8 mouse cellular contexts compared by ENCODE assay signal in the genomic region with DNA sequence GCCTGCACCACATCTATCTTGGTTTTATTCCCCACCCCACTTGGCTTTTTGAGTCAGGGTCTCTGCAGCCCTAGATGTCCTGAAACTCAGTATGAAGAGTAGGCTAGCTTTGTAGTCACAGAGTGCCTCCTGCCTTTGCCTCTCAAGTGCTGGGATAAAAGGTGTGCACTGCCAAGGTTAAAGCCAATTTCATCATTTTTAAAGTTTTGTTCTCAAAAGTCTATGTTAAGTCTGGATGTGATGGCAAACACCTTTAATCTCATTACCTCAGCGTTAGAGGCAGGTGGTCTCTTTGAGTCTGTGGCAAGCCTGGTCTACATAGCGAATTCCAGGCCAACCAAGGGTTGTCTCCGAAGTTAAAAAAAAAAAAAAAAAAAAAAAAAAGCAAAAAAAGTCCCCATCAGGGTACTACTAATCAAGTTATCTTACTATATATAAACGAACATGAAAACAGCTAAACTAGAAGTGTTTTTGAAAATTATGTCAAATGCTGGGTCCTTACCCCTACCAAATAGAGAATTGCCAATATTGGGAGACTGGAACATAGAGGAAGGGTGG. TPM values are rescaled to one million over a fixed set of nuclear protein-coding genes. Genes with fewer than 3 reads are reported as not detected.
DNase-seq lines count a peak whose midpoint lies in the region; ATAC-seq and TF ChIP-seq lines count a peak whose summit lies in the region.

No protein-coding gene starts in this region.

- no peak for TF ChIP-seq CTCF in kidney, adult 2 months (conservative IDR thresholded peaks at IDR 0.05; ENCODE audit: insufficient read depth, insufficient read length, low read depth, low read length)
- no peak for TF ChIP-seq CTCF in bone marrow, adult 2 months (IDR thresholded peaks at IDR 0.05; ENCODE audit: control insufficient read depth, insufficient read depth, low read length)

- no peak overlapping the region for H3K27ac ChIP-seq in kidney, adult 2 months (ENCODE audit: insufficient read depth, low read depth, low read length)
- no peak overlapping the region for H3K27ac ChIP-seq in bone marrow, adult 2 months (ENCODE audit: control insufficient read depth, insufficient read depth, low read depth, low read length, poor library complexity)
- no peak overlapping the region for H3K27ac ChIP-seq in hindbrain, embryonic 13.5 days
- H3K27ac ChIP-seq in midbrain, embryonic 13.5 days: peak overlapping the region; percentile 93; the same call in 1 of the 2 replicates

- peak overlapping the region; percentile 83 for H3K4me2 ChIP-seq in hindbrain, embryonic 13.5 days
- peak overlapping the region; percentile 75 for H3K4me2 ChIP-seq in midbrain, embryonic 13.5 days (replicated peaks)

- peak overlapping the region; percentile 99; the same call in 1 of the 2 replicates for H3K4me3 ChIP-seq in kidney, adult 2 months (ENCODE audit: insufficient read depth, low read depth, low read length)
- peak overlapping the region; percentile 98 for H3K4me3 ChIP-seq in bone marrow, adult 2 months (replicated peaks; ENCODE audit: control insufficient read depth, low read depth, low read length)
- H3K4me3 ChIP-seq in hindbrain, embryonic 13.5 days: peak overlapping the region; percentile 85
- peak overlapping the region; percentile 59 for H3K4me3 ChIP-seq in midbrain, embryonic 13.5 days (replicated peaks)

- H3K4me1 ChIP-seq in kidney, adult 2 months (ENCODE audit: control insufficient read depth, insufficient read depth, low read length): peaks cover 10% of the 10 kb centered on the region
- peaks cover 3% of the 10 kb centered on the region for H3K4me1 ChIP-seq in bone marrow, adult 2 months (ENCODE audit: control insufficient read depth, insufficient read depth, low read length)
- H3K4me1 ChIP-seq in hindbrain, embryonic 13.5 days (replicated peaks): peaks cover 21% of the 10 kb centered on the region
- peaks cover 21% of the 10 kb centered on the region for H3K4me1 ChIP-seq in midbrain, embryonic 13.5 days (replicated peaks)

- ATAC-seq in hindbrain, embryonic 13.5 days (ENCODE audit: low FRiP score): no peak
- no peak for ATAC-seq in midbrain, embryonic 13.5 days

- DNase-seq in kidney, adult 2 months: no peak
- no peak for DNase-seq in kidney, adult 18-20 months
- DNase-seq in layer of hippocampus, adult 18-20 months (ENCODE audit: low spot score in 2 of 2): no peak
- no peak for DNase-seq in natural killer cell, adult 2 months (ENCODE audit: low spot score in 2 of 2)
- no peak for DNase-seq in gastrocnemius, adult 18-20 months (ENCODE audit: low spot score)

- H3K9me3 ChIP-seq in hindbrain, embryonic 13.5 days: no peaks in the 10 kb centered on the region
- no peaks in the 10 kb centered on the region for H3K9me3 ChIP-seq in midbrain, embryonic 13.5 days

- H3K36me3 ChIP-seq in kidney, adult 2 months (ENCODE audit: control insufficient read depth, insufficient read depth, low read length): no peaks in the 10 kb centered on the region
- H3K36me3 ChIP-seq in hindbrain, embryonic 13.5 days: no peaks in the 10 kb centered on the region
- H3K36me3 ChIP-seq in midbrain, embryonic 13.5 days: no peaks in the 10 kb centered on the region; the same call in 1 of the 2 replicates

- whole genome bisulfite sequencing in kidney, adult 2 months: 36% methylated on average over 4 of the region's 4 CpGs
- WGBS in bone marrow, adult 2 months: 43% methylated on average over 4 of the region's 4 CpGs
- 57% methylated on average over 4 of the region's 4 CpGs for WGBS in hindbrain, embryonic 13.5 days
- 67% methylated on average over 4 of the region's 4 CpGs for WGBS in midbrain, embryonic 13.5 days

- H3K9ac ChIP-seq in hindbrain, embryonic 13.5 days: peak overlapping the region; percentile 91
- peak overlapping the region; percentile 79 for H3K9ac ChIP-seq in midbrain, embryonic 13.5 days (replicated peaks)

- no peaks in the 10 kb centered on the region for H3K27me3 ChIP-seq in kidney, adult 2 months (replicated peaks; ENCODE audit: control insufficient read depth, insufficient read depth, low read length)
- H3K27me3 ChIP-seq in hindbrain, embryonic 13.5 days: no peaks in the 10 kb centered on the region
- H3K27me3 ChIP-seq in midbrain, embryonic 13.5 days: no peaks in the 10 kb centered on the region

- no peak for TF ChIP-seq POLR2A in kidney, adult 2 months (IDR thresholded peaks at IDR 0.05; ENCODE audit: low read depth, low read length)
- no peak for TF ChIP-seq POLR2A in bone marrow, adult 2 months (IDR thresholded peaks at IDR 0.05; ENCODE audit: borderline replicate concordance, control insufficient read depth, low read depth, low read length)

RNA-seq across cellular contexts. Expression of gene Nup98, which starts 1.1 kb away (rescaled TPM):
- 13.0 and 13.3 TPM in 2 replicates for polyA plus RNA-seq in kidney, adult 2 months (2012; rRNA removed)
- polyA plus RNA-seq in bone marrow, adult 2 months (2011; ENCODE audit: insufficient read depth, insufficient read length, low replicate concordance, missing spikeins): 10.4 and 18.9 TPM in 2 replicates
- 23.4 and 25.0 TPM in 2 replicates for polyA plus RNA-seq in hindbrain, embryonic 13.5 days (2015; fragmentation: Nextera tagmentation; extraction: Ambion mirVana)
- 27.2 and 27.4 TPM in 2 replicates for polyA plus RNA-seq in midbrain, embryonic 13.5 days (2015; fragmentation: Nextera tagmentation; extraction: Ambion mirVana)
- total RNA-seq in layer of hippocampus, adult 18-20 months (2021): 10 to 100 TPM; 41.3 to 43.9 TPM
- 10 to 100 TPM; 24.0 to 29.8 TPM for total RNA-seq in gastrocnemius, adult 18-20 months (2021)

RNA-seq across cellular contexts. Expression of gene Pgap2, which starts 1.1 kb away (rescaled TPM):
- 50.8 and 65.9 TPM in 2 replicates for polyA plus RNA-seq in kidney, adult 2 months (2012; rRNA removed)
- 6.9 and 24.4 TPM in 2 replicates for polyA plus RNA-seq in bone marrow, adult 2 months (2011; ENCODE audit: insufficient read depth, insufficient read length, low replicate concordance, missing spikeins)
- polyA plus RNA-seq in hindbrain, embryonic 13.5 days (2015; fragmentation: Nextera tagmentation; extraction: Ambion mirVana): 48.0 and 53.0 TPM in 2 replicates
- polyA plus RNA-seq in midbrain, embryonic 13.5 days (2015; fragmentation: Nextera tagmentation; extraction: Ambion mirVana): 50.1 and 51.6 TPM in 2 replicates
- total RNA-seq in layer of hippocampus, adult 18-20 months (2021): 10 to 100 TPM; 27.8 to 29.5 TPM
- 10 to 100 TPM; 25.0 to 26.6 TPM for total RNA-seq in gastrocnemius, adult 18-20 months (2021)

RNA-seq across cellular contexts. Expression of gene Rhog, which starts 47.0 kb away (rescaled TPM):
- 39.2 and 52.3 TPM in 2 replicates for polyA plus RNA-seq in kidney, adult 2 months (2012; rRNA removed)
- 89.0 and 95.2 TPM in 2 replicates for polyA plus RNA-seq in bone marrow, adult 2 months (2011; ENCODE audit: insufficient read depth, insufficient read length, low replicate concordance, missing spikeins)
- polyA plus RNA-seq in hindbrain, embryonic 13.5 days (2015; fragmentation: Nextera tagmentation; extraction: Ambion mirVana): 19.1 and 21.0 TPM in 2 replicates
- 14.4 and 17.6 TPM in 2 replicates for polyA plus RNA-seq in midbrain, embryonic 13.5 days (2015; fragmentation: Nextera tagmentation; extraction: Ambion mirVana)
- total RNA-seq in layer of hippocampus, adult 18-20 months (2021): 10 to 100 TPM; 27.8 to 32.9 TPM
- total RNA-seq in gastrocnemius, adult 18-20 months (2021): 10 to 100 TPM; 13.8 to 17.4 TPM

RNA-seq across cellular contexts. Expression of gene Stim1, which starts 58.7 kb away (rescaled TPM):
- 33.6 and 37.0 TPM in 2 replicates for polyA plus RNA-seq in kidney, adult 2 months (2012; rRNA removed)
- polyA plus RNA-seq in bone marrow, adult 2 months (2011; ENCODE audit: insufficient read depth, insufficient read length, low replicate concordance, missing spikeins): 12.8 and 24.8 TPM in 2 replicates
- polyA plus RNA-seq in hindbrain, embryonic 13.5 days (2015; fragmentation: Nextera tagmentation; extraction: Ambion mirVana): 9.6 and 9.9 TPM in 2 replicates
- 8.1 and 8.5 TPM in 2 replicates for polyA plus RNA-seq in midbrain, embryonic 13.5 days (2015; fragmentation: Nextera tagmentation; extraction: Ambion mirVana)
- 10 to 100 TPM; 66.7 to 71.6 TPM for total RNA-seq in layer of hippocampus, adult 18-20 months (2021)
- 100 to 1,000 TPM; 169 to 172 TPM for total RNA-seq in gastrocnemius, adult 18-20 months (2021)
